Mouse (Mus musculus) embryonic facial prominence, embryonic 15.5 days (tissue): ENCODE measurements around the gene Zc3h12b. TPM values are rescaled to one million over a fixed set of nuclear protein-coding genes. Genes with fewer than 3 reads are reported as not detected.
A peak's percentile ranks its signal among the peaks of the same experiment; 100 is the strongest.
"Not testable (repeated sequence)": the region's sequence is repeated elsewhere in the genome, so short reads cannot be mapped to it uniquely, and the experiment has no call there.

Source experiments
- ATAC-seq: fragments of 200-750 bp; cut with Nextera tagmentation; 2 replicates; pipeline ENCODE4 v1.8.0; 2017; ENCODE audit warnings: low read depth, moderate TSS enrichment; ENCODE audit not compliant: insufficient number of reproducible peaks, low FRiP score, low TSS enrichment
- H3K27ac ChIP-seq: fragments of 300-500 bp; sonication (generic); replicated peaks from 2 replicates; pipeline ENCODE4 v1.5.1; 2015; ENCODE audit warnings: mild to moderate bottlenecking, inconsistent platforms
- H3K27me3 ChIP-seq: fragments of 300-500 bp; sonication (generic); 2 replicates; pipeline ENCODE4 v1.6.1; 2015; ENCODE audit warnings: inconsistent platforms
- H3K36me3 ChIP-seq: fragments of 300-500 bp; sonication (generic); 2 replicates; pipeline ENCODE4 v1.6.1; 2015; ENCODE audit warnings: mild to moderate bottlenecking, inconsistent platforms
- H3K4me1 ChIP-seq: fragments of 300-500 bp; sonication (generic); 2 replicates; pipeline ENCODE4 v1.6.1; 2015; ENCODE audit warnings: inconsistent platforms
- H3K4me2 ChIP-seq: fragments of 300-500 bp; sonication (generic); replicated peaks from 2 replicates; pipeline ENCODE4 v1.6.1; 2015; ENCODE audit warnings: mild to moderate bottlenecking, inconsistent platforms
- H3K4me3 ChIP-seq: fragments of 300-500 bp; sonication (generic); replicated peaks from 2 replicates; pipeline ENCODE4 v1.5.1; 2015; ENCODE audit warnings: mild to moderate bottlenecking, inconsistent platforms
- H3K9ac ChIP-seq: fragments of 300-500 bp; sonication (generic); 2 replicates; pipeline ENCODE4 v1.6.1; 2015; ENCODE audit warnings: inconsistent platforms
- H3K9me3 ChIP-seq: fragments of 300-500 bp; sonication (generic); replicated peaks from 2 replicates; pipeline ENCODE4 v1.6.1; 2016; ENCODE audit warnings: inconsistent platforms
- WGBS: fragments of 180-500 bp; shearing (Covaris S2); methylation state at CpG from one replicate; pipeline ENCODE4 v1.1.7; 2015; 5-methylcytosine and 5-hydroxymethylcytosine counted together
- polyA plus RNA-seq: library from polyadenylated mRNA; unstranded; fragments of >200 nt; fragmentation: Nextera tagmentation; extraction: Ambion mirVana; gene quantifications from 2 replicates; pipeline ENCODE4 v1.2.1, GENCODE M21; 2015

Zc3h12b gene
- polyA plus RNA-seq, 1 experiment from 2014 or later, result 3.4 TPM

DNA sequence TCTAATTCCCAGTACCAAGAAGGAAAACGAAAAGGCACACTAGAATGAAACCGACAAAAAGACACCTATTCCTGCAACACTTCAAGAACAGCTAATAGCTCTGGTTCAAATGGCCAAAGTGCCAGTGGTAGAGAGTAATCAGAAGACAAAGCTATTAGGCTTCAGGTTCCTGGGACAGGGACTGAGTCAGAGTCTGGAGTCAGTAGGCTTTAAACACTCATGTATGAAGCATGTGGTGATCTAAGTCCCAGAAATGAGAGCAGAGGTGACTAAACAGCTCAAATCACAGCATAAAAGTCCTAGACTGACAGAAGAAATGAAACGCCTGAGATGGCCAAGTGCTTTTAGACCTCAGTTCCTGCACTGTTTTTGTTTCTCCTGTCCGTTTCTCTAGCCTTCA lies 236.7 kb downstream of the Zc3h12b start:
- no peaks in the 10 kb centered on the region for H3K9me3 ChIP-seq
- H3K4me2 ChIP-seq, result no peak overlapping the region
- no peaks in the 10 kb centered on the region for H3K4me1 ChIP-seq
- no peak overlapping the region for H3K27ac ChIP-seq
- H3K9ac ChIP-seq, result no peak overlapping the region
- 85% methylated on average over 4 of the region's 4 CpGs for WGBS
- H3K36me3 ChIP-seq, result peaks cover 14% of the 10 kb centered on the region; the same call in 1 of the 2 replicates
- no peaks in the 10 kb centered on the region for H3K27me3 ChIP-seq
- no peak overlapping the region for H3K4me3 ChIP-seq
- no peak for ATAC-seq

DNA sequence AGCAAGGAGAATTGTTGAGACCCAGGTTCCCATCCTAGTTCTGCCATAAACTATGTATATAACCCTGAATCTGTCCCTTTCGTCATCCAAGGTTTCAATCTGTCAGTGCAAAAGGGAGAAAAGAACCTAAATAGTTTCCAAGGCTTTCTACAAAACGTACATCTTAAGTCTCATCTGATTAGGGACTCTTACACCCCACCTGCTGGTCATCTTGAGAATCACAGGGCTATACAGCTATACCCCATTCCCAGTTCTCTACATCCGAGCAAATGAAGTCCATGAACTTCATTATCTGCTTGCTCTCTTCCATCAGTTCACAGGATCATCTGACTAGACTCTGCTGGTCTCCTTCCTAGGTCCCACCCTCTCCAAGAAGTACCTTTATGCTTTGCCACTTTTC lies 239.3 kb downstream of the Zc3h12b start:
- no peaks in the 10 kb centered on the region for H3K27me3 ChIP-seq
- 0 out of 2 replicates have a peak, but pooled peaks cover 7% of the 10 kb centered on the region for H3K36me3 ChIP-seq
- H3K9ac ChIP-seq, result no peak overlapping the region
- H3K4me2 ChIP-seq, result no peak overlapping the region
- 39% methylated on average over 3 of the region's 3 CpGs for WGBS
- H3K27ac ChIP-seq, result no peak overlapping the region
- no peaks in the 10 kb centered on the region for H3K9me3 ChIP-seq
- no peaks in the 10 kb centered on the region; the same call in 1 of the 2 replicates for H3K4me1 ChIP-seq
- no peak overlapping the region for H3K4me3 ChIP-seq
- no peak for ATAC-seq

DNA sequence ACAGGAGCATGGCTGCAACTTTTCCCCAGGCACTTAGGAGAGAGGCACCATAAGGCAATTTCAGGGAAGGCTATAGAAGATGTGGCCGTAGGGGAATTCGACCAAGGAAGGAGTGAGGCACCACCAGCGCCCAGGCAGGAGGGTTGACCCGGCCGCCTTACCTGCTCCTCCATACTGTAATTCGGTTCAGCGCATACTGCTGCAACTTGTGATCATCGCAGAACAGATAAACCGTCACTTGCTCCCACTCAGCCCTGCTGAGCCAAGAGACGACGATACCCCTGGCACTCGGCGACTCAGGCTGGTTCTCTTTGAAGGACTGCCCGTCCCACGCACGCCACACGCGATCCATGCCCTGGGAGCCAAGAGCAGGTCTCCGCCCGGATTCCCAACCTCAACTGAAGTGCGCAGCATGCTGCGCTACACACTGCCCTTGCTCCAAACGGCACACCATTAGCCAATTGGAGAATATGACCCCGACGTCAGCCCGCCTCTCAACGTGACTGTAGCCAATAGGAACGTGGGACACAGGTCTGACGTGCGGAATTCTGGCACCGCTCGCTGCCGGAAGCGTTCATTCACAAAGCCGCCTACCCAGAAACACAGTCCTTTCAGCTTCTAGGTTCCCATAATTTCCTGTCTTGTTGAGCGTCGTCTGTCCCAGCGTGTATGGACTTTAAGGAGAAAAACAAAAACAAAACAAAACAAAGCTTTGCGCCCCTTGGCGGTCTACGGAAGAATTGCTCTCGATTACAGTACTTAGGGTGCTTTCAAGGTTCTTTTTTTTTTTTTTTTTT lies 245.2 kb downstream of the Zc3h12b start, which contains the start of gene Las1l:
Gene Las1l, minus strand, starts transcription at position 466 of the 797 bp plus-strand sequence.
- WGBS, result 22% methylated on average over 42 of the region's 42 CpGs
- Histone ChIP-seq H3K4me1 (no peaks in the 10 kb centered on the region; the same call in 1 of the 2 replicates), H3K9me3 (no peaks in the 10 kb centered on the region), H3K4me3 (peak within 1 kb of the TSS; percentile 58), H3K27ac (peak within 1 kb of the TSS; percentile 55; the same call in 1 of the 2 replicates), H3K9ac (peak within 1 kb of the TSS; percentile 35), H3K27me3 (no peaks in the 10 kb centered on the region), H3K36me3 (no peaks in the 10 kb centered on the region), H3K4me2 (peak within 1 kb of the TSS; percentile 54)
- ATAC-seq, result peak; percentile 99

DNA sequence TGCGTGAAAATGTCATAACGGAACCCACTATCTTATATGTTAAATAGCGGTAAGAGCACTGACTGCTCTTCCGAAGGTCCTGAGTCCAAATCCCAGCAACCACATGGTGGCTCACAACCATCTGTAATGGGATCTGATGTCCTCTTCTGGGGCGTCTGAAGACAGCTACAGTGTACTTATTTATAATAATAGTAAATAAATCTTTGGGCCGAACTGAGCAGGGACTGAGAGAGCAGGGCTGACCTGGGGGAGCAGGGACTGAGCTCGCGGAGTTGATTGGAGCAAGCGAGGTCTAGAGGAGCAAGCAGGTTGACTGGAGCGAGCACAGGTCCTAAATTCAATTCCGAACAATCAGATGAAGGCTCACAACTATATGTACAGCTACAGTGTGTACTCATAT lies 246.0 kb downstream of the Zc3h12b start:
- not testable (repeated sequence) for H3K36me3 ChIP-seq, H3K27me3 ChIP-seq, H3K9me3 ChIP-seq, ATAC-seq, H3K9ac ChIP-seq, H3K4me1 ChIP-seq
- peak overlapping the region; percentile 52 for H3K4me2 ChIP-seq
- H3K27ac ChIP-seq, result 0 out of 2 replicates have a peak overlapping the region, but pooled peaks have one; percentile 34
- peak overlapping the region; percentile 58 for H3K4me3 ChIP-seq
- 35% methylated on average over 11 of the region's 11 CpGs for WGBS

DNA sequence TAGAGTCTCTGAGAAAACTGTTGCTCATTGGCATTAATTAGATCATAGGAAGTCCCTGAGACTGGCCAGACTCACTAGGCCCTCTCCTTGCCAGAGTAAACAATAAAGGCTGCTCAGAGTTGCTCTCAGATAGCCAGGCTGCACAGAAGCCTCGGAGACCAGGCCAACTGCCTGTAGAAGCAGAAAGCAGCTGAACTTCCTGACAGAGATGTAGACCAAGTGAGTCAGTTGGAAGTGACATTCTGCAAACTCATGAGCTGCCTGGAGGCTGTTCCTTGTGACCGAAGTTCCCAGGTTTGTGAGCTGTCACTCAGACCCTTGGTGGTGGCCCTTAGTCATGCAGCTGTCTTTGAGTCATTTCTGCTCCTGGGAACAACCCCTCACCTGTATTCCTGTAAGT lies 251.9 kb downstream of the Zc3h12b start:
- Histone ChIP-seq H3K9ac (no peak overlapping the region), H3K4me3 (no peak overlapping the region), H3K9me3 (no peaks in the 10 kb centered on the region), H3K36me3 (no peaks in the 10 kb centered on the region), H3K27me3 (no peaks in the 10 kb centered on the region), H3K27ac (no peak overlapping the region), H3K4me1 (no peaks in the 10 kb centered on the region), H3K4me2 (no peak overlapping the region)
- WGBS, result 75% methylated on average over 2 of the region's 2 CpGs
- no peak for ATAC-seq

DNA sequence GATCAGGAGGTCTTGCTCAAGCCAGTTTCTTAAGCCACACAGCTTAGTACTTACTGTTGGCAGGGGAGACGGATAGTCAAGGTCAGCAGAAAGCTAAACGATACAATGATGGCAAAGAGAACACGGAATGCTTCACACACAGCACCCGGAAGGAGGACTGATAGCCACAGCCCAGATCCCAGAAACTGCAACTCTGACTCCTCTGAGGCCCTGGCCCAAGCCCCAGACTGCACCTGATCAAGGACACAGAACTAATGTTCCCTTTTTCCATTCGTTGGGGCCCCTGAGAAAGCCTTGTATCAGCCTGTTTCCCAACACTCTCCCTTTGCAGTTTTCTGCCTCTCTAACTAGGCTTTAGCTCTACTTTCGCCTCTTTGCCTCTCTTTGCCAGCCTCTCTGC lies 253.6 kb downstream of the Zc3h12b start:
- Histone ChIP-seq H3K4me3 (no peak overlapping the region), H3K27me3 (no peaks in the 10 kb centered on the region), H3K27ac (no peak overlapping the region), H3K4me2 (no peak overlapping the region), H3K9ac (no peak overlapping the region), H3K4me1 (no peaks in the 10 kb centered on the region), H3K9me3 (no peaks in the 10 kb centered on the region), H3K36me3 (no peaks in the 10 kb centered on the region)
- WGBS, result 75% methylated on average over 6 of the region's 6 CpGs
- ATAC-seq, result no peak

GRCm38 (mm10) chrX:95967847-95968593 lies 256.5 kb downstream of the Zc3h12b start:
- ATAC-seq, result peak; percentile 88
- 26% methylated on average over 27 of the region's 28 CpGs for WGBS
- H3K4me3 ChIP-seq, result peak overlapping the region; percentile 47

GRCm38 (mm10) chrX:95968594-95968965 lies 257.1 kb downstream of the Zc3h12b start:
- Histone ChIP-seq H3K9me3 (no peaks in the 10 kb centered on the region), H3K9ac (no peak overlapping the region), H3K27me3 (no peaks in the 10 kb centered on the region), H3K27ac (peak overlapping the region; percentile 71), H3K4me2 (peak overlapping the region; percentile 59), H3K4me3 (peak overlapping the region; percentile 47), H3K36me3 (no peaks in the 10 kb centered on the region), H3K4me1 (no peaks in the 10 kb centered on the region)
- ATAC-seq, result peak; percentile 92
- WGBS, result 28% methylated on average over 6 of the region's 6 CpGs

More at GRCm38 (mm10) chrX:95967847-95968593, 256.5 kb downstream of the Zc3h12b start:
- Histone ChIP-seq H3K36me3 (no peaks in the 10 kb centered on the region), H3K27ac (peak overlapping the region; percentile 71), H3K27me3 (no peaks in the 10 kb centered on the region), H3K9ac (0 out of 2 replicates have a peak overlapping the region, but pooled peaks have one; percentile 18), H3K9me3 (no peaks in the 10 kb centered on the region), H3K4me2 (peak overlapping the region; percentile 59), H3K4me1 (no peaks in the 10 kb centered on the region)

GRCm38 (mm10) chrX:95969116-95969515 lies 257.6 kb downstream of the Zc3h12b start:
- no peaks in the 10 kb centered on the region for H3K36me3 ChIP-seq
- H3K9me3 ChIP-seq, result no peaks in the 10 kb centered on the region
- ATAC-seq, result no peak
- H3K4me3 ChIP-seq, result no peak overlapping the region
- 60% methylated on average over 6 of the region's 6 CpGs for WGBS
- no peaks in the 10 kb centered on the region for H3K27me3 ChIP-seq
- H3K9ac ChIP-seq, result no peak overlapping the region
- no peaks in the 10 kb centered on the region for H3K4me1 ChIP-seq
- H3K27ac ChIP-seq, result no peak overlapping the region
- H3K4me2 ChIP-seq, result no peak overlapping the region

DNA sequence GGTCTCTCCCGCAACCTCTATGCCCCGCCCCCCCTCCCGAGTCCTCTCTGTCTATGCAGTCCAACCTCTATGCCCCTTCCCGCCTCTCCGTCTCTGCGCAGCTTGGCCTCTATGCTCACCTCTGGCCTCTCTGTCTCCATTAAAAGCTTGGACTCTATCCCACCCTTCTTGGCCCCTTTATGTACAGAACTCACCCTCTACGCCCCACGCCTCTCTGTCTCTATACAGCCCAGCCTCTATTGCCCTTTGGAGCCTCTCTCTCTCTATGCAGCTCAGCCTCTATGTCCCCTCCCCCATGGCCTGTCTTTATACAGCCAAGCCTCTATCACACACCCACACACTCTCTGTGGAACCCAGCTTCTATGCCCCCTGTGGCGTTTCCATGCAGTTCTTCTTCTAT lies 258.5 kb downstream of the Zc3h12b start:
- no peaks in the 10 kb centered on the region for H3K4me1 ChIP-seq
- no peak overlapping the region for H3K27ac ChIP-seq
- WGBS, result 88% methylated on average over 9 of the region's 9 CpGs
- no peak overlapping the region for H3K9ac ChIP-seq
- no peak overlapping the region for H3K4me2 ChIP-seq
- H3K36me3 ChIP-seq, result no peaks in the 10 kb centered on the region
- H3K4me3 ChIP-seq, result no peak overlapping the region
- no peaks in the 10 kb centered on the region for H3K9me3 ChIP-seq
- no peak for ATAC-seq
- H3K27me3 ChIP-seq, result no peaks in the 10 kb centered on the region
